Mouse (Mus musculus) kidney, adult 2 months (tissue): ENCODE data around the gene Prpf3. TPM values are rescaled to one million over a fixed set of nuclear protein-coding genes. Genes with fewer than 3 reads are reported as not detected.
"Not testable (repeated sequence)": the region's sequence is repeated elsewhere in the genome, so short reads cannot be mapped to it uniquely, and the experiment has no call there.

Experiments
- DNase-seq: peaks from one replicate; pipeline ENCODE4 v3.0.0; 2021
- H3K27ac ChIP-seq: fragments of 200-500 bp; 2 replicates; pipeline ENCODE4 v1.5.1; 2012; ENCODE audit warnings: low read depth, low read length, control low read depth, inconsistent platforms; ENCODE audit not compliant: insufficient read depth
- H3K27me3 ChIP-seq: fragments of 200-500 bp; replicated peaks from 2 replicates; pipeline ENCODE4 v1.6.1; 2012; ENCODE audit warnings: mild to moderate bottlenecking, moderate library complexity, low read length, inconsistent platforms; ENCODE audit not compliant: control insufficient read depth, insufficient read depth
- H3K36me3 ChIP-seq: fragments of 200-500 bp; 2 replicates; pipeline ENCODE4 v1.6.1; 2012; ENCODE audit warnings: mild to moderate bottlenecking, moderate library complexity, low read length, inconsistent platforms; ENCODE audit not compliant: control insufficient read depth, insufficient read depth
- H3K4me1 ChIP-seq: fragments of 200-500 bp; 2 replicates; pipeline ENCODE4 v1.6.1; 2011; ENCODE audit warnings: low read length; ENCODE audit not compliant: control insufficient read depth, insufficient read depth
- H3K4me3 ChIP-seq: fragments of 200-500 bp; 2 replicates; pipeline ENCODE4 v1.5.1; 2011; ENCODE audit warnings: mild to moderate bottlenecking, low read depth, low read length, control low read depth; ENCODE audit not compliant: insufficient read depth
- CTCF ChIP-seq: fragments of 200-500 bp; conservative IDR thresholded peaks from 2 replicates; pipeline ENCODE4 v1.5.1; 2011; ENCODE audit warnings: low read depth, mild to moderate bottlenecking, control low read depth, low read length, moderate library complexity, mixed read lengths; ENCODE audit not compliant: insufficient read depth, insufficient read length
- POLR2A ChIP-seq: fragments of 200-500 bp; IDR thresholded peaks from one replicate; pipeline ENCODE4 v1.6.1; 2011; ENCODE audit warnings: low read depth, low read length, control low read depth
- WGBS: fragments of 180-500 bp; shearing (Covaris S2); methylation state at CpG from one replicate; pipeline ENCODE4 v1.1.7; 2018; 5-methylcytosine and 5-hydroxymethylcytosine counted together
- polyA plus RNA-seq: library from polyadenylated mRNA; depleted of rRNA; stranded (reverse); fragments of >200 nt; gene quantifications from 2 replicates; pipeline ENCODE4 v1.2.3, GENCODE M21; 2012

The Prpf3 gene
- polyA plus RNA-seq, 1 experiment = 14.6 TPM

- H3K36me3 ChIP-seq = no peaks in the 10 kb centered on the region; the same call in 1 of the 2 replicates
- peak; percentile 91 for DNase-seq
- WGBS = 53% methylated on average over 5 of the region's 5 CpGs
- H3K27ac ChIP-seq = peak overlapping the region; percentile 86
- no peak overlapping the region for H3K4me3 ChIP-seq
- H3K27me3 ChIP-seq = no peaks in the 10 kb centered on the region
- H3K4me1 ChIP-seq = peaks cover 25% of the 10 kb centered on the region; the same call in 1 of the 2 replicates
- no peak for TF ChIP-seq CTCF
- no peak for TF ChIP-seq POLR2A
Measured at GRCm38 (mm10) chr3:95865050-95865449, 9.4 kb upstream of the Prpf3 start.

- Histone ChIP-seq H3K4me1 (peaks cover 19% of the 10 kb centered on the region; the same call in 1 of the 2 replicates), H3K36me3 (no peaks in the 10 kb centered on the region; the same call in 1 of the 2 replicates), H3K4me3 (no peak overlapping the region), H3K27me3 (no peaks in the 10 kb centered on the region), H3K27ac (no peak overlapping the region)
- 65% methylated on average over 7 of the region's 7 CpGs for WGBS
- DNase-seq = no peak
- TF ChIP-seq CTCF (no peak), POLR2A (no peak)
Measured at GRCm38 (mm10) chr3:95863578-95863977, 7.9 kb upstream of the Prpf3 start.

- Histone ChIP-seq H3K36me3 (no peaks in the 10 kb centered on the region; the same call in 1 of the 2 replicates), H3K4me3 (no peak overlapping the region), H3K27ac (no peak overlapping the region), H3K4me1 (peaks cover 14% of the 10 kb centered on the region; the same call in 1 of the 2 replicates), H3K27me3 (no peaks in the 10 kb centered on the region)
- DNase-seq = peak; percentile 95
- TF ChIP-seq CTCF (peak; percentile 51), POLR2A (no peak)
- 40% methylated on average over 2 of the region's 2 CpGs for WGBS
Measured at GRCm38 (mm10) chr3:95861796-95862195, 6.1 kb upstream of the Prpf3 start.

GRCm38 (mm10) chr3:95861216-95861615 is 5.5 kb upstream of the Prpf3 start:
- Histone ChIP-seq H3K27ac (no peak overlapping the region), H3K4me1 (peaks cover 11% of the 10 kb centered on the region; the same call in 1 of the 2 replicates), H3K27me3 (no peaks in the 10 kb centered on the region), H3K4me3 (no peak overlapping the region), H3K36me3 (no peaks in the 10 kb centered on the region; the same call in 1 of the 2 replicates)
- WGBS = 62% methylated on average over 10 of the region's 10 CpGs
- TF ChIP-seq POLR2A (no peak), CTCF (peak; percentile 47)
- no peak for DNase-seq

- Histone ChIP-seq H3K4me1 (peaks cover 5% of the 10 kb centered on the region; the same call in 1 of the 2 replicates), H3K4me3 (no peak overlapping the region), H3K27ac (no peak overlapping the region), H3K36me3 (no peaks in the 10 kb centered on the region; the same call in 1 of the 2 replicates), H3K27me3 (no peaks in the 10 kb centered on the region)
- TF ChIP-seq POLR2A (no peak), CTCF (0 out of 2 replicates have a peak, but pooled peaks have one; percentile 20)
- WGBS = 80% methylated on average over 3 of the region's 3 CpGs
- DNase-seq = no peak
Measured at GRCm38 (mm10) chr3:95860323-95860722, 4.6 kb upstream of the Prpf3 start.

- WGBS = 63% methylated on average over 3 of the region's 3 CpGs
- not testable (repeated sequence) for H3K4me1 ChIP-seq, DNase-seq, H3K27ac ChIP-seq, H3K36me3 ChIP-seq, H3K27me3 ChIP-seq, H3K4me3 ChIP-seq
Measured at GRCm38 (mm10) chr3:95858278-95858677, 2.6 kb upstream of the Prpf3 start.

- not testable (repeated sequence) for H3K4me1 ChIP-seq, H3K27ac ChIP-seq, H3K4me3 ChIP-seq, H3K27me3 ChIP-seq, H3K36me3 ChIP-seq, DNase-seq
- WGBS = 88% methylated on average over 1 of the region's 1 CpGs
Measured at GRCm38 (mm10) chr3:95857050-95857449, 1.4 kb upstream of the Prpf3 start.

GRCm38 (mm10) chr3:95856115-95856514 is 430 bp upstream of the Prpf3 start:
- no peak for TF ChIP-seq POLR2A
- DNase-seq = no peak
- H3K36me3 ChIP-seq = peaks cover 2% of the 10 kb centered on the region; the same call in 1 of the 2 replicates
- peak overlapping the region; percentile 90; the same call in 1 of the 2 replicates for H3K4me3 ChIP-seq
- H3K4me1 ChIP-seq = no peaks in the 10 kb centered on the region
- no peaks in the 10 kb centered on the region for H3K27me3 ChIP-seq
- peak overlapping the region; percentile 68 for H3K27ac ChIP-seq
- 26% methylated on average over 7 of the region's 7 CpGs for WGBS
